Mouse (Mus musculus): ENCODE results near the gene Egfl6. TPM values are rescaled to one million over a fixed set of nuclear protein-coding genes. Genes with fewer than 3 reads are reported as not detected.

Gene Egfl6
- total RNA-seq (2015; ENCODE audit: low replicate concordance), result not detected in 2 replicates
- not detected in 2 replicates for total RNA-seq (2017; ENCODE audit: low replicate concordance)

- no peak for ATAC-seq (replicated peaks; ENCODE audit: low FRiP score, poor library complexity, severe bottlenecking)
Measured at GRCm38 (mm10) chrX:166584947-166585824, at the start of gene Egfl6. Egfl6 (minus strand) TSS chrX:166585720.

GRCm38 (mm10) chrX:166626866-166627570 lies 41.5 kb upstream of the Egfl6 start:
- ATAC-seq (replicated peaks; ENCODE audit: low FRiP score, poor library complexity, severe bottlenecking), result no peak

DNA sequence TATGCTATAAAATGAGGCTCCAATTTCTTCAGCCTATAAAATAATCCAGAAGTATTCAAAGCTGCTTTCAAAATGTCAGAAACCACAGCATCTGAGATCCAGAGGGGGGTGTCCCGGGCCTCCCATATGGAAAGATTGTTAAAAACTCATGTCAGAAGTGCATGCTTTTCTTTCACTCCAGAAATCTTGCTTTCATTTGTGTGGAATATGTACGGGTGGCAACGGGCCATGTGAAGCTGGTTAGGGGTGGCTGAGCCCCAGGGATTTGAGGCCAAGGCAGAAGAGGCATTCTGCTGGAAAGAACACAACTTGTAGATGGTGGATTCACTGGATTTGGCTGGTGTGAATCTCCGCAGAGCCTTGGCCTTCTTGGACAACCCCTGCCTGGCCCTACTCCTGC lies 40.7 kb upstream of the Egfl6 start:
- ATAC-seq (replicated peaks; ENCODE audit: low FRiP score, poor library complexity, severe bottlenecking), result no peak

GRCm38 (mm10) chrX:166623176-166623575 lies 37.7 kb upstream of the Egfl6 start:
- ATAC-seq (replicated peaks; ENCODE audit: low FRiP score, poor library complexity, severe bottlenecking), result no peak

DNA sequence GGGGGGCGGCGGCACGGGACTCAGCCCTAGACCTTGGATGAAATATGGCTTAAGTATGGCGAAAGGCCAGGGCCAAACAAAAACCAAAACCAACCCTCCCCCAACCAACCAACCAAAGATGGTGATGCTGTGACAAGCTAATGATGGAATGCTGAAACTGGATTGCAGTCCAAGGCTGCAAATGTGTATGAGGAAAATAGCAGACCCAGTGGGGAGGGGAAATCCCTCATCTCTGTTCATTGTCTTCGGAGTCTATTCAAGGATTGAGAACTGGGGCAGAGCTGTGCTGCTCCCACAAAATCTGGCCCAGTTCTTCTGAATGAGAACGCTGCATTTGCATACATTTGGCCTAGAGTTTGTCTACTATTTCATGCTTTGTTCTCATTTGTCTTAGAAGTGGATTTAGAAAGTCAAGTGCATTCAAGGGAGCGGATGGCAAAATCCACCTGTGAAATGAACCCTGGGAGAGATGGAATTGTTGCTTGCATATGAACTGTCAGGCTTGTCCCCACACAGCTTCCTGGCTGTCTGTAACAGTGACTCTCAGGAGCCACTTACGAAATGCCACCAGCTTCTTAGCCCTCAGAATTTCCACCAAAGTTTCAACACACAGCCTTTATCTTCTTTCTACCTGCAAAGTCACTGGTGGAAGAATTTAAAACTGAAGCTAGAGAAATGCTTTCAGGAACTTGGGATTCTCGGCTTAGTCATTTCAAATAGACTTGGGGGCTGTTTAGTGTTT lies 36.2 kb upstream of the Egfl6 start:
- no peak for ATAC-seq (replicated peaks; ENCODE audit: low FRiP score, poor library complexity, severe bottlenecking)

DNA sequence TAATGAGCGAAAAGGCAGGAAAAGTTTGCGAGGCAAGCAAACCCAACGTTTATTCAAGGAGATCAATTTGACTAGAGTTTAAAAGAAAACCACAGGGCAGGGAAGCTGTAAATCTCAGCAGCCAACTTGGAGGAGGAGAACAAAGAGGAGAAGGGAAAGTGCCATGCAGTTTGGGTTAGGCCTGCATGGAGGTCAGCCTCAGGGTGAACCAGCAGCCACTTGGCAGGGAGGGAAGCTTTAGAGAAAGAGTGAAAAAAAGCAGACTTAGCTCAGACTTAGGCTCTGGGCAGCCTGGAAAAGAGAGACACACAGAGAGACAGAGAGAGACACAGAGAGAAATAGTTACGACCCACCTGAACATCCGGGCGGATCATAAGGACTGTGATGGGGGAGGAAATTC lies 35.4 kb upstream of the Egfl6 start:
- no peak for ATAC-seq (replicated peaks; ENCODE audit: low FRiP score, poor library complexity, severe bottlenecking)

DNA sequence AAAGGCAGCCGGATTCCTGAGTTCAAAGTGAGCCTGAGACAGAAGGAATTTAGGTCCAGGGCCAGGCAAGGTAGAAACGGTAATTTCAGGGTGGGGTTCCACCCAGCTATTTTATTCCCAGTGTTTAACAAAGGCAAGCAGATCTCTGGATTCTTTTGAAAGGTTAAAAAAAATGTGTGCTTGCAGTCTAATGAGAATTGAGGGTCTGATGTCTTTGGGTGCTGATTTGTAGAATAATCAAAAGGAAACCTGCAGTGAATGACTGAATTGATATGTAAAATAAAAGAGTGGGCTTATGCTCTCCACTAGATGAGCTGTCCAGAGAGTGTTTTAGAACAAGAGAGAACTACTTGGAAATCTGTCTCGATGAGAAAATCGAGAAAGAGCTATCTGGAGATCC lies 33.6 kb upstream of the Egfl6 start:
- no peak for ATAC-seq (replicated peaks; ENCODE audit: low FRiP score, poor library complexity, severe bottlenecking)

- no peak for ATAC-seq (replicated peaks; ENCODE audit: low FRiP score, poor library complexity, severe bottlenecking)
Measured at GRCm38 (mm10) chrX:166615191-166615590, 29.7 kb upstream of the Egfl6 start.

GRCm38 (mm10) chrX:166576111-166576510 lies 9.4 kb downstream of the Egfl6 start:
- ATAC-seq (replicated peaks; ENCODE audit: low FRiP score, poor library complexity, severe bottlenecking), result no peak

DNA sequence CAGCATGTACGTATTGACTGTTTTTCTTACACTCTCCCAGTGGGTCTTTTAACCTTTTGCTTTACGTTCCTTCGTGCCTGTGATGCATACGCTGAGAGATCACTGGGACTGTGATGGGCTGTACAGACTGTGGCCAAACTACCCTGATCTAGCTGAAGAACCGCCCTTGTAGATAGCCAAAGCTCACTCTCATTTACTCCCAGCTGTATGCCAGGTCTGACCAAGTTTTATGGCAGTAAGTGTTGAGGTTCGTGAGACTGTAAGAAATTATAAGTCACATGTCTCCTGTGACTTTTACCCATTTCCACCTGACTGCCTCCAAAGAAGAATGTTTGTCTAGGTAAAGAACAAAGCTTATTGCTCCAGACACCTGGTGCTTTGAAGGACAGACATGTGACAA lies 19.5 kb downstream of the Egfl6 start:
- no peak for ATAC-seq (replicated peaks; ENCODE audit: low FRiP score, poor library complexity, severe bottlenecking)

DNA sequence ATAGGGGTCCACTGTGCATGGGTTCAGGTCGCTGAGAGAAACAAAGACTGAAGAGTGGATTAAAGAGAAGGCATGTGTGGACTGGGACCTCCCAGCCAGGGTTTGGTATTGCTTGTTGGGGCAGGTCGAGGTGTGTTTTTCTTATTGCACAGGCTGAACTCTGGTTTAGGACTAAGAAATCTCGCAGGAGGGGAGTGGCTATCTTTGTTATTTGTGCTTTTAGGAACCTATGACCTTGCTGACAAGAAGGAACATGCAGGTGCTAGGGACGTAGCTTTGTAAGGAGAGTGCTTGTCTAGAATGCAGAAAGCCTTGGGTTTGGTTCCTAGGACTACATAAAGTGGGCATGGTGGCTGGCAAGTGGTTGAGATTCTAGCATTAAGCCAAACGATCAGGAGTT lies 20.1 kb downstream of the Egfl6 start:
- ATAC-seq (replicated peaks; ENCODE audit: low FRiP score, poor library complexity, severe bottlenecking), result no peak

- no peak for ATAC-seq (replicated peaks; ENCODE audit: low FRiP score, poor library complexity, severe bottlenecking)
Measured at GRCm38 (mm10) chrX:166564900-166565299, 20.6 kb downstream of the Egfl6 start.

DNA sequence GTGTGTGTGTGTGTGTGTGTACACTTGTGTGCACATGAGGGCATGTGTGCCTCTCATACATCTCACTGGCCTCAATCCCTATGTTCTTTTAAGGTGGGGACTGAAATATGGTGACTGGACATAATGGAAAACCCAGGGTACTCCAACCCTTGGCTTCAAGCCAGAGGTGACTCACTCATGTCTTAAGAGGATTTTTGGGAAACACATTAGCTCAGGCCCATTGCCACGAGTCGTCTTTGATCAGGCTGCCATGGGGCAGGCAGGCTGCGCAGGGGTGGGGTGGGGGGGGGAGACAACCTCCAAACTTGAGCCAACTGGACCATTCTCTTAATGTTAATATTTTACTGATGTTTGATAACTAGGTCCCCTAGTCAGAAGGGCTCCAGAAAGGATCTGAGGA lies 26.2 kb downstream of the Egfl6 start:
- no peak for ATAC-seq (replicated peaks; ENCODE audit: low FRiP score, poor library complexity, severe bottlenecking)

DNA sequence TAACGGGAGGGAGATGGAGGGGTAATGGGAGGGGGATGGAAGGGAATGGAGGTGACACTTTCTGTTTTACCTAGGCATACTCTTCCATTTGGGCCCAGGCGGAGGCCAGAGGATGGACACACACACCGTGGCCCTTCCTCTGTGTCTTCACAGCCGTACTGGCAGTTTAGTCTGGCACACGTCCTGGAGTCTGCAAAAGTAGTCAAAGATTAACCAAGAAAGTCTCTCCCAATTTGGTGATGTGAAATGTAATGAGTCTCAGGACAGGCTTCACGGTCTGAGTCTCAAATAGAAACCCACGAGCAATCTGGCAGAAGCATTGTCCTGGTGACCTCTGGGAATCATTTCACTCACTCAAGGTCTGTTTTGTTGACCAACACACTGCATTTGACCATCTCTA lies 33.2 kb downstream of the Egfl6 start:
- no peak for ATAC-seq (replicated peaks; ENCODE audit: low FRiP score, poor library complexity, severe bottlenecking)

- ATAC-seq (replicated peaks; ENCODE audit: low FRiP score, poor library complexity, severe bottlenecking), result no peak
Measured at GRCm38 (mm10) chrX:166546495-166546894, 39.0 kb downstream of the Egfl6 start.

DNA sequence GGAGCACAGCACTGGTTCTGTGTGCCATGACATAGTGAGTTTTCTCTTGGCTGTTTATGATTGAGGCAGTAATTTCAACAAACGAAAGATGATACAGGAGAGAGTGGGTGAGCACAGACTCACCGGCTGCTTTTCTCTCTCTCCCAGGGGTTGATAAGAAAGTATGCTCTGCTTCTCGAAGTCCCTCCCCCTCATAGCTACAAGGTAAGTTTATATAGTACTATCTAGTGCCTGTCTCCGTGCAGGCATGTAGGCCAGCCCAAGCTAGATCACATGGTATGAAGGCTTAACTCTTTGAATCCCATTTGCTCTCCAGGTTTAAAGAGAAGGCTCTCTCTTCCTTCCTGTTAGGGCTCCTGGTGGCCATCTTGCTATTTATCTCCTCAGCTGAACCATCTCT lies 50.4 kb downstream of the Egfl6 start:
- ATAC-seq (replicated peaks; ENCODE audit: low FRiP score, poor library complexity, severe bottlenecking), result no peak

- ATAC-seq (replicated peaks; ENCODE audit: low FRiP score, poor library complexity, severe bottlenecking), result no peak
Measured at GRCm38 (mm10) chrX:166533432-166533831, 52.1 kb downstream of the Egfl6 start.

GRCm38 (mm10) chrX:166531671-166532070 lies 53.8 kb downstream of the Egfl6 start:
- no peak for ATAC-seq (replicated peaks; ENCODE audit: low FRiP score, poor library complexity, severe bottlenecking)

GRCm38 (mm10) chrX:166528126-166528525 lies 57.4 kb downstream of the Egfl6 start:
- ATAC-seq (replicated peaks; ENCODE audit: low FRiP score, poor library complexity, severe bottlenecking), result no peak

DNA sequence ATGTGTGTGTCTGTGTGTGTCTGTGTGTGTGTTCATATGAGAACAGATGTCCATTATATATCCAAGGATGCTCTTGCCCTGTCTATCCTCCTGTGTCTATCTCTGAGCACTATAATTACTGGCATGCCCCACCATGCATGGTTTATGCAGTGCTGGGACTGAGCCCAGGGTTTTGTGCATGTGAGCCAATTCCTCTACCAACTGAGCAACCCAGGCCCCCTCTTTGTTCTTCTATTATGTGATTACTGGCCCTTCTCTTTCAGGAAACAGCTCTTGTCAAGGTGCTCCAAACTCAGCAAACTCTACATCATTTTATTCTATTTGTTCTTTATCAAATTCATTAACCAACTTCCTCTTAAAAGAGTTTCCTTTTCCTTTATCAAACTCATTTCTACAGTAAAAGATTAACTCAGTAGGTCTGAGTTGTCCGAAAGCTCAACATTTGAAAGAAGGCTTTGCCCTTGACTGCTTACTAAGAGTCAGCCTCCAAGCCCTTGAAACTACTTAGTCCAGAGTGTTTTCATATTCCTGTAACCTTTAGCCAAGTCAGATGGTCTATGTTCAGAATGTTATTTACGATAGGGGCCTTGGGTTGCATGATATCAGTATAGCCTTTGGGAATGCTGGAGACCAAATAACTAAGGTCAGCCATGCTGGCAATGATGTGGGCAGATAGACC lies 59.7 kb downstream of the Egfl6 start:
- ATAC-seq (replicated peaks; ENCODE audit: low FRiP score, poor library complexity, severe bottlenecking), result no peak

Measured in erythroblast, adult 5-6 weeks (primary cell).